In genomic region chr12:48634671-48635241, GRCm38 (mm10) we compare ENCODE assay signal across 19 mouse cellular contexts.
DNase-seq lines count a peak whose midpoint lies in the region; ATAC-seq and TF ChIP-seq lines count a peak whose summit lies in the region.
"Had no signal": no experiment of that assay in that cellular context is flagged by ENCODE, and none has a peak within 500 bp of the region (broad histone marks: within the 10 kb centered on the region; RNA-seq: fewer than 3 reads in every experiment).

No protein-coding gene starts in this region.

- no peaks in the 10 kb centered on the region for H3K4me1 ChIP-seq in neural tube, embryonic 11.5 days (ENCODE audit: control insufficient read depth, insufficient read depth, low read length)
- H3K4me1 ChIP-seq in hindbrain, embryonic 16.5 days (ENCODE audit: control insufficient read depth, insufficient read depth, low read depth, low read length) = no peaks in the 10 kb centered on the region
- H3K4me1 ChIP-seq in midbrain, postnatal 0 days (ENCODE audit: insufficient read depth, low read length) = peaks cover 6% of the 10 kb centered on the region; the same call in 1 of the 2 replicates
- H3K4me1 ChIP-seq in liver, embryonic 11.5 days (replicated peaks; ENCODE audit: control insufficient read depth, insufficient read depth, low read length) = no peaks in the 10 kb centered on the region
- H3K4me1 ChIP-seq in lung, postnatal 0 days (ENCODE audit: insufficient read depth, low read depth, low read length) = no peaks in the 10 kb centered on the region
- H3K4me1 ChIP-seq: embryonic facial prominence, embryonic 10.5 days; intestine, embryonic 15.5 days; limb, embryonic 10.5 days had no signal

- H3K36me3 ChIP-seq in neural tube, embryonic 11.5 days (ENCODE audit: control insufficient read depth, insufficient read depth, low read length) = no peaks in the 10 kb centered on the region
- no peaks in the 10 kb centered on the region for H3K36me3 ChIP-seq in hindbrain, embryonic 16.5 days (ENCODE audit: control insufficient read depth, insufficient read depth, low read length)
- no peaks in the 10 kb centered on the region for H3K36me3 ChIP-seq in midbrain, postnatal 0 days (ENCODE audit: insufficient read depth, low read length)
- H3K36me3 ChIP-seq in liver, embryonic 11.5 days (ENCODE audit: control insufficient read depth, insufficient read depth, low read length) = no peaks in the 10 kb centered on the region
- H3K36me3 ChIP-seq in lung, postnatal 0 days (ENCODE audit: insufficient read depth, low read length) = no peaks in the 10 kb centered on the region
- H3K36me3 ChIP-seq: embryonic facial prominence, embryonic 10.5 days; intestine, embryonic 15.5 days; limb, embryonic 10.5 days had no signal

- DNase-seq in neural tube, embryonic 11.5 days (ENCODE audit: low spot score) = no peak
- DNase-seq in neural tube, embryonic 10.5 days (ENCODE audit: extremely low spot score, low spot score) = no peak
- DNase-seq in midbrain, postnatal 0 days (ENCODE audit: low spot score) = peak; percentile 12
- no peak for DNase-seq in liver, embryonic 11.5 days (ENCODE audit: low spot score)
- no peak for DNase-seq in lung, postnatal 0 days (ENCODE audit: low spot score)
- DNase-seq in thymus, postnatal 36 days = no peak
- DNase-seq: cerebellum, adult 8-10 months; gastrocnemius, postnatal 10 days; heart, adult 11 months; heart, postnatal 36 days; kidney, adult 9 months; kidney, postnatal 25 days; layer of hippocampus, adult 9-11 months; lung, adult 18-20 months; thymus, postnatal 4 days had no signal

- H3K4me3 ChIP-seq in neural tube, embryonic 11.5 days (ENCODE audit: low read depth, low read length) = no peak overlapping the region
- no peak overlapping the region for H3K4me3 ChIP-seq in hindbrain, embryonic 16.5 days (ENCODE audit: low read length)
- H3K4me3 ChIP-seq in midbrain, postnatal 0 days (ENCODE audit: low read depth, low read length) = no peak overlapping the region
- no peak overlapping the region for H3K4me3 ChIP-seq in liver, embryonic 11.5 days (ENCODE audit: low read depth, low read length)
- H3K4me3 ChIP-seq in lung, postnatal 0 days (ENCODE audit: low read depth, low read length) = no peak overlapping the region
- H3K4me3 ChIP-seq: embryonic facial prominence, embryonic 10.5 days; intestine, embryonic 15.5 days; limb, embryonic 10.5 days had no signal

- no peak overlapping the region for H3K9ac ChIP-seq in neural tube, embryonic 11.5 days (ENCODE audit: low read length)
- H3K9ac ChIP-seq in hindbrain, embryonic 16.5 days (ENCODE audit: low read depth, low read length) = no peak overlapping the region
- H3K9ac ChIP-seq in midbrain, postnatal 0 days (replicated peaks; ENCODE audit: low read length, poor library complexity, severe bottlenecking) = no peak overlapping the region
- no peak overlapping the region for H3K9ac ChIP-seq in liver, embryonic 11.5 days (ENCODE audit: low read depth, low read length)
- no peak overlapping the region for H3K9ac ChIP-seq in lung, postnatal 0 days (replicated peaks; ENCODE audit: low read depth)
- H3K9ac ChIP-seq: intestine, embryonic 15.5 days had no signal

- no peaks in the 10 kb centered on the region for H3K9me3 ChIP-seq in neural tube, embryonic 11.5 days (ENCODE audit: control insufficient read depth, low read length)
- no peaks in the 10 kb centered on the region for H3K9me3 ChIP-seq in hindbrain, embryonic 16.5 days (ENCODE audit: control insufficient read depth, low read length)
- no peaks in the 10 kb centered on the region for H3K9me3 ChIP-seq in midbrain, postnatal 0 days (ENCODE audit: low read length)
- no peaks in the 10 kb centered on the region for H3K9me3 ChIP-seq in liver, embryonic 11.5 days (ENCODE audit: control insufficient read depth, low read length)
- H3K9me3 ChIP-seq in lung, postnatal 0 days (ENCODE audit: low read length) = no peaks in the 10 kb centered on the region
- H3K9me3 ChIP-seq: embryonic facial prominence, embryonic 10.5 days; intestine, embryonic 15.5 days; limb, embryonic 10.5 days had no signal

- no peak for TF ChIP-seq CTCF in midbrain, postnatal 0 days (IDR thresholded peaks at IDR 0.05)
- TF ChIP-seq CTCF in lung, postnatal 0 days (IDR thresholded peaks at IDR 0.05) = no peak

- H3K27ac ChIP-seq in neural tube, embryonic 11.5 days (ENCODE audit: low read depth, low read length) = 0 out of 2 replicates have a peak overlapping the region, but pooled peaks have one; percentile 0
- H3K27ac ChIP-seq in hindbrain, embryonic 16.5 days (ENCODE audit: low read depth, low read length) = peak overlapping the region; percentile 52
- H3K27ac ChIP-seq in midbrain, postnatal 0 days (ENCODE audit: low read depth, low read length) = peak overlapping the region; percentile 67
- no peak overlapping the region for H3K27ac ChIP-seq in liver, embryonic 11.5 days (ENCODE audit: low read depth, low read length)
- no peak overlapping the region for H3K27ac ChIP-seq in lung, postnatal 0 days (ENCODE audit: low read length)
- H3K27ac ChIP-seq: embryonic facial prominence, embryonic 10.5 days; intestine, embryonic 15.5 days; limb, embryonic 10.5 days had no signal

- no peak; the same call in 1 of the 2 replicates for ATAC-seq in neural tube, embryonic 11.5 days (ENCODE audit: insufficient read depth, low FRiP score, low TSS enrichment)
- peak; percentile 50; the same call in 1 of the 2 replicates for ATAC-seq in hindbrain, embryonic 16.5 days
- no peak for ATAC-seq in midbrain, postnatal 0 days (ENCODE audit: low FRiP score)
- ATAC-seq in liver, embryonic 11.5 days (replicated peaks; ENCODE audit: low FRiP score) = no peak
- no peak for ATAC-seq in lung, postnatal 0 days
- ATAC-seq: intestine, embryonic 15.5 days had no signal

- 65% methylated on average over 6 of the region's 6 CpGs for WGBS in neural tube, embryonic 11.5 days
- WGBS in hindbrain, embryonic 16.5 days = 43% methylated on average over 6 of the region's 6 CpGs
- WGBS in midbrain, postnatal 0 days = 26% methylated on average over 6 of the region's 6 CpGs
- 76% methylated on average over 6 of the region's 6 CpGs for WGBS in liver, embryonic 11.5 days
- 65% methylated on average over 6 of the region's 6 CpGs for WGBS in lung, postnatal 0 days

- H3K27me3 ChIP-seq in neural tube, embryonic 11.5 days (ENCODE audit: control insufficient read depth, insufficient read depth, low read length) = no peaks in the 10 kb centered on the region
- no peaks in the 10 kb centered on the region for H3K27me3 ChIP-seq in hindbrain, embryonic 16.5 days (replicated peaks; ENCODE audit: control insufficient read depth, insufficient read depth, low read length)
- H3K27me3 ChIP-seq in midbrain, postnatal 0 days (ENCODE audit: insufficient read depth, low read length) = no peaks in the 10 kb centered on the region
- H3K27me3 ChIP-seq in liver, embryonic 11.5 days (replicated peaks; ENCODE audit: control insufficient read depth, insufficient read depth, low read length) = no peaks in the 10 kb centered on the region
- H3K27me3 ChIP-seq in lung, postnatal 0 days (replicated peaks; ENCODE audit: insufficient read depth, low read length) = no peaks in the 10 kb centered on the region
- H3K27me3 ChIP-seq: intestine, embryonic 15.5 days had no signal

- no peak overlapping the region for H3K4me2 ChIP-seq in neural tube, embryonic 11.5 days (ENCODE audit: low read depth)
- H3K4me2 ChIP-seq in hindbrain, embryonic 16.5 days (ENCODE audit: low read length) = peak overlapping the region; percentile 1; the same call in 1 of the 2 replicates
- H3K4me2 ChIP-seq in midbrain, postnatal 0 days (ENCODE audit: low read depth, low read length, poor library complexity, severe bottlenecking) = no peak overlapping the region
- no peak overlapping the region for H3K4me2 ChIP-seq in liver, embryonic 11.5 days
- H3K4me2 ChIP-seq in lung, postnatal 0 days (replicated peaks; ENCODE audit: low read depth, low read length) = no peak overlapping the region
- H3K4me2 ChIP-seq: intestine, embryonic 15.5 days had no signal

- no peak for TF ChIP-seq EP300 in lung, postnatal 0 days (IDR thresholded peaks at IDR 0.05)

Comparison
In these comparisons a context has a peak if more than half of its experiments do, and no peak if none do; other contexts are left out.
1. H3K27ac ChIP-seq: peak in neural tube, embryonic 11.5 days (single experiment), hindbrain, embryonic 16.5 days (single experiment) and midbrain, postnatal 0 days (single experiment); none in liver, embryonic 11.5 days (single experiment) and lung, postnatal 0 days (single experiment).